Mouse (Mus musculus): ENCODE results near the gene Pigs. TPM values are rescaled to one million over a fixed set of nuclear protein-coding genes. Genes with fewer than 3 reads are reported as not detected.
A peak's percentile ranks its signal among the peaks of the same experiment; 100 is the strongest.

Pigs gene
- polyA plus RNA-seq, 1 experiment, result 77.3 TPM

GRCm38 (mm10) chr11:78346326-78347069, 18.3 kb downstream of the Pigs start:
- TF ChIP-seq POLR2A (IDR thresholded peaks at IDR 0.05; ENCODE audit: extremely low read depth, insufficient read depth, low read length) (no peak), CTCF (IDR thresholded peaks at IDR 0.05; ENCODE audit: extremely low read depth, insufficient read depth, low read length) (no peak)
- H3K27ac ChIP-seq (ENCODE audit: insufficient read depth, low read length), result no peak overlapping the region
- H3K4me1 ChIP-seq (ENCODE audit: control insufficient read depth, insufficient read depth, low read length), result 0 out of 2 replicates have a peak, but pooled peaks cover 2% of the 10 kb centered on the region
- H3K4me3 ChIP-seq (ENCODE audit: insufficient read depth, low read length), result no peak overlapping the region

GRCm38 (mm10) chr11:78347070-78347754, 19.0 kb downstream of the Pigs start:
- no peak for TF ChIP-seq POLR2A (IDR thresholded peaks at IDR 0.05; ENCODE audit: extremely low read depth, insufficient read depth, low read length)
- peak; percentile 79 for TF ChIP-seq CTCF (IDR thresholded peaks at IDR 0.05; ENCODE audit: extremely low read depth, insufficient read depth, low read length)
- Histone ChIP-seq H3K4me3 (ENCODE audit: insufficient read depth, low read length) (no peak overlapping the region), H3K27ac (ENCODE audit: insufficient read depth, low read length) (no peak overlapping the region), H3K4me1 (ENCODE audit: control insufficient read depth, insufficient read depth, low read length) (0 out of 2 replicates have a peak, but pooled peaks cover 2% of the 10 kb centered on the region)

- no peak overlapping the region for H3K4me3 ChIP-seq (ENCODE audit: insufficient read depth, low read length)
- H3K27ac ChIP-seq (ENCODE audit: insufficient read depth, low read length), result no peak overlapping the region
- TF ChIP-seq POLR2A (IDR thresholded peaks at IDR 0.05; ENCODE audit: extremely low read depth, insufficient read depth, low read length) (no peak), CTCF (IDR thresholded peaks at IDR 0.05; ENCODE audit: extremely low read depth, insufficient read depth, low read length) (no peak)
- 0 out of 2 replicates have a peak, but pooled peaks cover 2% of the 10 kb centered on the region for H3K4me1 ChIP-seq (ENCODE audit: control insufficient read depth, insufficient read depth, low read length)
Measured at GRCm38 (mm10) chr11:78347908-78348307, 19.7 kb downstream of the Pigs start.

- no peak for TF ChIP-seq POLR2A (IDR thresholded peaks at IDR 0.05; ENCODE audit: extremely low read depth, insufficient read depth, low read length)
- TF ChIP-seq CTCF (IDR thresholded peaks at IDR 0.05; ENCODE audit: extremely low read depth, insufficient read depth, low read length), result no peak
- no peak overlapping the region for H3K4me3 ChIP-seq (ENCODE audit: insufficient read depth, low read length)
- 0 out of 2 replicates have a peak, but pooled peaks cover 2% of the 10 kb centered on the region for H3K4me1 ChIP-seq (ENCODE audit: control insufficient read depth, insufficient read depth, low read length)
Measured at GRCm38 (mm10) chr11:78348474-78348873, 20.3 kb downstream of the Pigs start.

DNA sequence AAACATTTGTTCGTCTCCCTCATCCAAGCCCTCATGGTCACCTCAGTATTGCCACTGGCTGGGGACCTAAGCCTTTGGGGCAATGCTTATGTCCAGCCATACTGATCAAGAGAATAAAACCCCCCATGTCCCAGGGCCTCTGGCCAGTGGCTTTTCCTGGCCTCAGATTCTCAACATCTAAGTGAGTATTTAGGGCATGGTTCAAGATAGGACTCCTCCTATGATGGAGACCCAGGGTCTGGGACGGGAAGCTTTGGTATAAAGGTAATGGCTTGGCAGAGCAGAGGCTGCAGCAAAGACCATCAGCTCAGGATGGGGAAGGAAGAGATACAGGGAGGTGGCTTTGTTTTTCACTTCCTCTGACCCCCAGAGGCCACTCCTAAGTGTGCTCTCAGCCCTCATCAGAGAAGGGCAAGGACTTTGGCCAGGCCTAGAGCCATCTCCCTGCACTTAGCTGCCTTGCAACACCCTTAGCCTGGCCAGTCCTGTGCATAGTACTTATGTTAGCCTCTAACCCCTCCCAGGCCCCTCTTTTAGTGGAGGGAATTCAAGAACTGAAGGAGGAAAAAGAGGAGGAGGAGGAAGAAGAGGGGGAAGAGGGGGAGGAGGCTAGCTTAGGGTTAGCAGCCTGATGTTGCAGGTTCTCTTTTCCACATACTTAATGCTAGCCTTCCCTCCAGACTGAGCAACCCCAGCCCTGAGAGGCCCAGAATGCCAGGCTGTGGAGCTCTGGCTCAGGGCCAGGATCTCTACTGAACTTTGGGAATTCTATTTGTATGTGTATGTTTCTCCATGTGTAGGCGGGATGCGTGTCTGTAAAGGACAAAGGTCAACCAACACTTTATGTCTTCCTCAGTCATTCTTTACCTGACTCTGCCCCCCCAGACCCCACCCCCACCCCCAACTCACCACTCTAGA, 21.5 kb downstream of the Pigs start:
- Histone ChIP-seq H3K4me1 (ENCODE audit: control insufficient read depth, insufficient read depth, low read length) (0 out of 2 replicates have a peak, but pooled peaks cover 2% of the 10 kb centered on the region), H3K4me3 (ENCODE audit: insufficient read depth, low read length) (no peak overlapping the region), H3K27ac (ENCODE audit: insufficient read depth, low read length) (no peak overlapping the region)
- TF ChIP-seq CTCF (IDR thresholded peaks at IDR 0.05; ENCODE audit: extremely low read depth, insufficient read depth, low read length) (no peak), POLR2A (IDR thresholded peaks at IDR 0.05; ENCODE audit: extremely low read depth, insufficient read depth, low read length) (no peak)

More at GRCm38 (mm10) chr11:78348474-78348873, 20.3 kb downstream of the Pigs start:
- H3K27ac ChIP-seq (ENCODE audit: insufficient read depth, low read length), result no peak overlapping the region

DNA sequence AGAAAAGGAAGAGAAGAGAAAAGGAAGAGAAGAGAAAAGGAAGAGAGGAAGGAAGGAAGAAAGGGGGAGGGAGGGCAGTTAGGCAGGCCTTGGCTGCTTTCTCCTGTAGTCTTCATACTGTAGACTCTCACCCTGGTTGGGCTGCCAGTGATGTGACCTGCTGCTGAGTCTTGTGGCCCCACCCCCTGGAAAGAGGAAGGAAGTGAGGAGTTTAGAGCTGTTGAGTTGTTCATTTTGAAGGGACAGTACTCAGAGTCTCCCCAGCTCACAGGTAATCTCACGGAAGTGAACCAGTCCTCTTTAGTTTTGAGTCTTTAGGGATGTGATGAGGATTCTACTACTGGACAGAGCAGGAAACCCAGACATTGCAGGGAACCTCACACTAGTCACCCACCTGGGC, 24.9 kb downstream of the Pigs start:
- Histone ChIP-seq H3K4me1 (ENCODE audit: control insufficient read depth, insufficient read depth, low read length) (no peaks in the 10 kb centered on the region), H3K27ac (ENCODE audit: insufficient read depth, low read length) (no peak overlapping the region), H3K4me3 (ENCODE audit: insufficient read depth, low read length) (no peak overlapping the region)
- no peak for TF ChIP-seq CTCF (IDR thresholded peaks at IDR 0.05; ENCODE audit: extremely low read depth, insufficient read depth, low read length)
- TF ChIP-seq POLR2A (IDR thresholded peaks at IDR 0.05; ENCODE audit: extremely low read depth, insufficient read depth, low read length), result no peak

- H3K4me3 ChIP-seq (ENCODE audit: insufficient read depth, low read length), result no peak overlapping the region
- H3K27ac ChIP-seq (ENCODE audit: insufficient read depth, low read length), result no peak overlapping the region
- no peaks in the 10 kb centered on the region for H3K4me1 ChIP-seq (ENCODE audit: control insufficient read depth, insufficient read depth, low read length)
- no peak for TF ChIP-seq POLR2A (IDR thresholded peaks at IDR 0.05; ENCODE audit: extremely low read depth, insufficient read depth, low read length)
- TF ChIP-seq CTCF (IDR thresholded peaks at IDR 0.05; ENCODE audit: extremely low read depth, insufficient read depth, low read length), result no peak
Measured at GRCm38 (mm10) chr11:78354905-78355304, 26.7 kb downstream of the Pigs start.

- H3K4me1 ChIP-seq (ENCODE audit: control insufficient read depth, insufficient read depth, low read length), result no peaks in the 10 kb centered on the region
- no peak overlapping the region for H3K4me3 ChIP-seq (ENCODE audit: insufficient read depth, low read length)
- TF ChIP-seq POLR2A (IDR thresholded peaks at IDR 0.05; ENCODE audit: extremely low read depth, insufficient read depth, low read length), result no peak
- peak; percentile 70 for TF ChIP-seq CTCF (IDR thresholded peaks at IDR 0.05; ENCODE audit: extremely low read depth, insufficient read depth, low read length)
- no peak overlapping the region for H3K27ac ChIP-seq (ENCODE audit: insufficient read depth, low read length)
Measured at GRCm38 (mm10) chr11:78355471-78356238, 27.4 kb downstream of the Pigs start.

All from cortical plate, adult 2 months (tissue).